Mouse (Mus musculus) myocyte (in vitro differentiated cells): ENCODE measurements at regions not wholly inside any gene's neighbourhood (a gene's known extent, or its start where the extent isn't known, plus 50 kb on each side); places are given as distances from the start of the nearest gene placed in this dataset.
"Not testable (repeated sequence)": the region's sequence is repeated elsewhere in the genome, so short reads cannot be mapped to it uniquely, and the experiment has no call there.

Experiments used
- H3K27me3 ChIP-seq: one replicate; pipeline ENCODE4 v1.6.1; 2011; ENCODE audit not compliant: control insufficient read depth, insufficient read depth, insufficient read length
- H3K36me3 ChIP-seq: one replicate; pipeline ENCODE4 v1.6.1; 2011; ENCODE audit not compliant: control insufficient read depth, insufficient read depth
- H3K4me2 ChIP-seq: one replicate; pipeline ENCODE4 v1.6.1; 2011; ENCODE audit warnings: low read depth, control low read depth
- H3K4me3 ChIP-seq: one replicate; pipeline ENCODE4 v1.5.1; 2011; ENCODE audit warnings: mild to moderate bottlenecking, control low read depth, moderate library complexity
- H3K79me2 ChIP-seq: one replicate; pipeline ENCODE4 v1.6.1; 2011; ENCODE audit not compliant: control insufficient read depth, insufficient read depth
- H3ac ChIP-seq: one replicate; pipeline ENCODE4 v1.6.1; 2011; ENCODE audit not compliant: control insufficient read depth, insufficient read length
- CEBPB ChIP-seq: IDR thresholded peaks from 2 replicates; pipeline ENCODE4 v1.6.1; 2011; ENCODE audit warnings: mild to moderate bottlenecking, moderate library complexity; ENCODE audit not compliant: poor library complexity, insufficient read depth, severe bottlenecking
- E2F4 ChIP-seq: IDR thresholded peaks from one replicate; pipeline ENCODE4 v1.6.1; 2011; ENCODE audit warnings: mild to moderate bottlenecking, control low read depth, moderate library complexity; ENCODE audit not compliant: insufficient read depth
- MAX ChIP-seq: IDR thresholded peaks from one replicate; pipeline ENCODE4 v1.6.1; 2011; ENCODE audit warnings: low read depth, mild to moderate bottlenecking, control low read depth
- MYOD1 ChIP-seq, 3 experiments: IDR thresholded peaks; one replicate each; pipeline ENCODE4 v1.6.1; 2011; ENCODE audit warnings: control low read depth in 2 of 3, low read depth in 2 of 3, mild to moderate bottlenecking in 2 of 3, moderate library complexity in 1 of 3; ENCODE audit not compliant: insufficient read length in 2 of 3, control insufficient read depth in 1 of 3
- MYOG ChIP-seq, 3 experiments: IDR thresholded peaks; one replicate each; pipeline ENCODE4 v1.6.1; 2011; ENCODE audit warnings: control low read depth in 2 of 3, low read depth in 2 of 3, mild to moderate bottlenecking in 2 of 3; ENCODE audit not compliant: insufficient read length in 2 of 3, control insufficient read depth in 1 of 3, insufficient read depth in 1 of 3
- POLR2A ChIP-seq: IDR thresholded peaks from one replicate; pipeline ENCODE4 v1.6.1; 2011; ENCODE audit warnings: low read depth, mild to moderate bottlenecking, control low read depth, moderate library complexity; ENCODE audit not compliant: insufficient read length
- POLR2AphosphoS2 ChIP-seq: IDR thresholded peaks from one replicate; pipeline ENCODE4 v1.6.1; 2011; ENCODE audit warnings: low read depth, control low read depth; ENCODE audit not compliant: insufficient read length
- REST ChIP-seq: IDR thresholded peaks from one replicate; pipeline ENCODE4 v1.6.1; 2011; ENCODE audit warnings: mild to moderate bottlenecking, control low read depth, moderate library complexity; ENCODE audit not compliant: insufficient read depth, insufficient read length
- SRF ChIP-seq: IDR thresholded peaks from one replicate; pipeline ENCODE4 v1.6.1; 2011; ENCODE audit warnings: low read depth; ENCODE audit not compliant: control insufficient read depth, insufficient read length
- TCF12 ChIP-seq: IDR thresholded peaks from one replicate; pipeline ENCODE4 v1.6.1; 2011; ENCODE audit warnings: mild to moderate bottlenecking, control low read depth; ENCODE audit not compliant: poor library complexity, insufficient read depth, severe bottlenecking
- TCF3 ChIP-seq: IDR thresholded peaks from one replicate; pipeline ENCODE4 v1.6.1; 2011; ENCODE audit warnings: low read depth, control low read depth; ENCODE audit not compliant: insufficient read length
- USF1 ChIP-seq: IDR thresholded peaks from one replicate; pipeline ENCODE4 v1.6.1; 2011; ENCODE audit warnings: low read depth, mild to moderate bottlenecking, control low read depth, moderate library complexity

DNA sequence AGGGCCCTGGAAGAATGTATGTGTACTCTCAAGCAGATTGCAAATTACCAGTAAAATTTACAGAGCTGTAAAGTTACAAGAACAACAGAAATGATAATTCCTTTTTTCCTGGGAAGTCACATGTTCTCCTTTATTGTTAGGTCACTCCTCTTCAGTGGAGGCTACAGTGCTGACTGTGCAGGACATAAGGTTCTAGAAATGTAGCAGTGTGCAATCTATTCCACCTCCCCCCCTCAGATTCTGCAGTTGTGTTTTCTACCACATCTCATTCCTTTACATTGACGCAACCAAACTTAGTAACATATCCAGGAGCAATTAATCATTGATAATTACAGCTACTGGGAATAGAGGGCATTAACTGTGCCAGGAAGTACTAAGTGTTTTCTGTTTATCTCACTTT lies 385.3 kb upstream of the Tnc start:
- no peak for TF ChIP-seq POLR2A
- no peak for TF ChIP-seq TCF12
- no peak for TF ChIP-seq TCF3
- no peak for TF ChIP-seq POLR2AphosphoS2
- no peak overlapping the region for H3K4me3 ChIP-seq
- H3K4me2 ChIP-seq: no peak overlapping the region

DNA sequence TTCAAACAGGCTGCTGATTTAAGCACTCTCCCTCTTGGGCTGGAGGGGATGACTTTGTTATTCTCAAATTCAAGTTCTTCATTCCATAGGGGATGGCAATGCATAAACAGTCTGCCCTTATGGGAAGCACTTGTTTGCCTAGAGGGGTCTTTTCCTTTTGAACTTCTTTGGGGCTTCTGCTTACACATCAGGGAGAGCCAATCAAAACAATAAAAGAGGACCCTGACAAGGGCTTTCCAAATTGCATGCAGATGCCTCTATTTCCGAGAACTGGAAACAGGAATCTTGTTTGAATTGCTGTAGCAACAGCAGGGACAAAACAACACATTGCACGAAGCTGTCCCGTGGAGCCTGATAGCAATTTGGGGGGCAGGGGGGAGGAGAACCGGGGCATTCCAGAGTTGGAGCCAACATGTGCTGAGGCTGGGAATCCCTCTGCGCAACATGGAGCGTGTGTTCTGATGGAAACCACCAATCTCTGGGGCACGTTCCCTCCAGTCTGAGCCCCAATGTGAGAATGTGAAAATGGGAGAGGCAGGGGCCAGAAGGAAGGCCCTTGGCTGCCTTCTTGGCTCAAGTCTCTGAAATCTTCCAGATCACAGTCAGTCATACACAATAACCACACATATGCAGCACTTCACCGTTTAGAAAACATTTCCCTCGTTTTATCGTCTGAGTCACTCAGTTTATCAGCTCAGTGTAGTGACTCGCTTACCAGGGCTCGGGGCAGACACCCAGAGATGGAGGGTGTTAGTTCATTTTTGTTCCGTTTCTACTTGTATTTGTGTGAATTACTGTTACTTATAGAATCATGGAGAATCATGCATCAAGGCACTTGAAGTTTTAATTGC lies 391.2 kb upstream of the Tnc start:
- Histone ChIP-seq H3K4me2 (no peak overlapping the region), H3ac (no peak overlapping the region), H3K27me3 (no peaks in the 10 kb centered on the region), H3K4me3 (no peak overlapping the region), H3K79me2 (no peaks in the 10 kb centered on the region), H3K36me3 (no peaks in the 10 kb centered on the region)
- no peak for TF ChIP-seq MYOG (IDR thresholded peaks at IDR 0.05; ENCODE audit: control insufficient read depth in 1 of 3, insufficient read depth in 1 of 3, insufficient read length in 2 of 3, low read depth in 2 of 3)
- TF ChIP-seq MAX: no peak
- no peak for TF ChIP-seq E2F4
- no peak for TF ChIP-seq TCF3
- TF ChIP-seq SRF: no peak
- TF ChIP-seq POLR2A: no peak
- TF ChIP-seq MYOD1 (IDR thresholded peaks at IDR 0.05; ENCODE audit: control insufficient read depth in 1 of 3, insufficient read length in 2 of 3, low read depth in 2 of 3): no peak

More for the DNA sequence above, 385.3 kb upstream of the Tnc start:
- no peaks in the 10 kb centered on the region for H3K79me2 ChIP-seq
- H3ac ChIP-seq: no peak overlapping the region
- H3K36me3 ChIP-seq: no peaks in the 10 kb centered on the region
- H3K27me3 ChIP-seq: no peaks in the 10 kb centered on the region

DNA sequence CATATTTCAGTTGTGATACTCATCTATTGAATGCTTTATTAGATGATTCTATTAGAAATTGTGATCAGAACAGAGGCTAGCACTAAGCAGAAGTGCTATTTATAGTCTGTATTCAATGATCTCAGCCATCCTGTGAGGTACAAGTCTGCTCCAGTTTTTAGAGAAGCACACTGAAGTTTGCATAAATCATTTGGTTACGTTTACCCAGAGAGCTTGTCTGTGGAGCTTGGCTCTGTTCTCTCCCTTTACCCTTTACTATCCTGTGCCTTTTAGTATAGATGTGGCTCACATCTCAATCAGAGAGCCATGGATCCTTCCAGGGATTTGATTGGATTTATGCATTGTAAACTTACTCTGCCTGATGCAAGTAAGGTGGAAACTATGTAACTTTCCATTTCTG lies 404.6 kb upstream of the Tnc start:
- Histone ChIP-seq H3K4me3 (no peak overlapping the region), H3K27me3 (no peaks in the 10 kb centered on the region), H3K4me2 (no peak overlapping the region), H3ac (no peak overlapping the region), H3K36me3 (no peaks in the 10 kb centered on the region), H3K79me2 (no peaks in the 10 kb centered on the region)
- TF ChIP-seq E2F4 (no peak), POLR2A (no peak), SRF (no peak), MAX (no peak), USF1 (no peak), MYOG (IDR thresholded peaks at IDR 0.05; ENCODE audit: control insufficient read depth in 1 of 3, insufficient read depth in 1 of 3, insufficient read length in 2 of 3, low read depth in 2 of 3) (no peak), TCF12 (no peak), REST (no peak), POLR2AphosphoS2 (no peak), CEBPB (no peak), TCF3 (no peak), MYOD1 (IDR thresholded peaks at IDR 0.05; ENCODE audit: control insufficient read depth in 1 of 3, insufficient read length in 2 of 3, low read depth in 2 of 3) (no peak)

DNA sequence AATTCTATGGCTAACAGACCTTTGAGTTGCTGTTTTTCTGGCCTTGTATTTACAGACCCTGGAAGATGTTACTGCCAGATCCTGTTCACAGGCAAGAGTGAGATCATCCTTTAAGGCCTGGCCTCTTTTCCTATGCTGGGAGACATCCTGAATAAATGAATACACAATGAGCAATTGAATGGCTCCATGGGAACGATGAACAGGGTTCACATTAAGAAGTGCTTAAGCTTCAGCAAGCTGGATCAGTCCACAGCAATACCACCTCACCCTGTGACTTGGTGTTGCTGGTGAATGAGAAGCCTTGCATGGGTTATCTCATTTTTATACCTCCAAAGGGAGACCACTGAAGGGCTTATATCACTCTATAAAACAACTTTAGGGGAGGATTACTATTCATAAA lies 405.1 kb upstream of the Tnc start:
- no peak overlapping the region for H3K4me3 ChIP-seq
- no peak overlapping the region for H3ac ChIP-seq
- no peaks in the 10 kb centered on the region for H3K79me2 ChIP-seq
- H3K27me3 ChIP-seq: no peaks in the 10 kb centered on the region
- H3K36me3 ChIP-seq: no peaks in the 10 kb centered on the region
- TF ChIP-seq MYOD1 (IDR thresholded peaks at IDR 0.05; ENCODE audit: control insufficient read depth in 1 of 3, insufficient read length in 2 of 3, low read depth in 2 of 3) (no peak), MYOG (IDR thresholded peaks at IDR 0.05; ENCODE audit: control insufficient read depth in 1 of 3, insufficient read depth in 1 of 3, insufficient read length in 2 of 3, low read depth in 2 of 3) (no peak), TCF12 (no peak), TCF3 (no peak), CEBPB (no peak), MAX (no peak), POLR2AphosphoS2 (no peak), POLR2A (no peak), SRF (no peak), USF1 (no peak), E2F4 (no peak), REST (no peak)
- no peak overlapping the region for H3K4me2 ChIP-seq

DNA sequence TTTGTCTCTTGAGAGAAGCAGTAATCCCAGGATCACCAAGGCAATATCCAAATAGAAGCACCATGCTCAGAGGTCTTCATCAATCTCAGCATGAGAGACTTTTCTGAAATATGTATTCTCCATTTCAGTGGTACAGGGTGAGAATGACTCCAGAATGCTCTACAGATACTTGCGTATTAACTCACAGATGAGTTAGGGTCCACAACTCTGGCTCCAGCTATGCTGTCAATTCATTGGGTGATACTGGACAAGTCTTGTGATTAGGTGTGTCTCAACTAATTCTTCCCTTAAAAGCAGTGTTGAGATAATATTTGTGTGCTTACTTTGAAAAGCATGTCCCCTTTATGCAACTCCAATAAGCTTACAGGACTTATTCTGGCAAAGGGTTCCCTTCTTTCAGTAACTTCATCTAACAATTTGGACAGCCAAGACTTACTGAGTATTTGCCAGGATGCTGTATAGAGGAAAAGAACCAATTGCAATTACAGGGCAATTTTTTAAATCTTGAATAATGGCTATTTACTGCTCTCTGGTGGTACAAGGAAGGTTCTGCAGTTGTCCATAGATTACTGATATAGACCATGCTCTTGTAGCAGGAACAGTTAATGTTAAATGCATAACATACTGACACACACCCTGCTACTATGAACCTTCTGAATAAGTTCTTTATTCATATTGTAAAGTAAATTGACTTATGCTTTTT lies 445.6 kb upstream of the Tnc start:
- H3K36me3 ChIP-seq: no peaks in the 10 kb centered on the region
- no peak for TF ChIP-seq MYOD1 (IDR thresholded peaks at IDR 0.05; ENCODE audit: control insufficient read depth in 1 of 3, insufficient read length in 2 of 3, low read depth in 2 of 3)
- TF ChIP-seq MAX: no peak
- TF ChIP-seq TCF3: no peak
- no peak for TF ChIP-seq POLR2AphosphoS2
- TF ChIP-seq TCF12: no peak
- TF ChIP-seq CEBPB: no peak
- no peak for TF ChIP-seq REST
- TF ChIP-seq USF1: no peak
- no peak for TF ChIP-seq MYOG (IDR thresholded peaks at IDR 0.05; ENCODE audit: control insufficient read depth in 1 of 3, insufficient read depth in 1 of 3, insufficient read length in 2 of 3, low read depth in 2 of 3)
- no peak for TF ChIP-seq SRF
- no peak for TF ChIP-seq POLR2A
- no peak overlapping the region for H3K4me3 ChIP-seq
- no peak overlapping the region for H3K4me2 ChIP-seq
- H3K79me2 ChIP-seq: no peaks in the 10 kb centered on the region
- no peaks in the 10 kb centered on the region for H3K27me3 ChIP-seq
- H3ac ChIP-seq: no peak overlapping the region

DNA sequence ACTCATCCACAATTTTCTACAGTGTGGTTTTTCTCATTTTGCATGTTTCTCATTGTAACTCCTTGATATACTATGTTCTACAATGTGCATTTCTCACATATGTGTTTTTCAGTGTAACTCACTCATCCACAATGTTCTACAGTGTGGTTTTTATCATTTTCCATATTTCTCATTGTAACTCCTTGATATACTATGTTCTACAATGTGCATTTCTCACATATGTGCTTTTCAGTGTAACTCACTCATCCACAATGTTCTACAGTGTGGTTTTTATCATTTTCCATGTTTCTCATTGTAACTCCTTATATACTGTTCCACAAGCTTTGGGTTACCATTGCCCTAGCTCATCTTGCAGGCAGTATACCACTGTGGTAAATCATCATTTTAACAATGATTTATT lies 450.9 kb upstream of the Tnc start:
- H3K36me3 ChIP-seq, H3K4me2 ChIP-seq, H3K27me3 ChIP-seq, H3K4me3 ChIP-seq, H3ac ChIP-seq, H3K79me2 ChIP-seq: not testable (repeated sequence)
